10 mouse cellular contexts compared by ENCODE assay signal in genomic region chr13:21924734-21925335, GRCm38 (mm10). TPM values are rescaled to one million over a fixed set of nuclear protein-coding genes. Genes with fewer than 3 reads are reported as not detected.
DNase-seq lines count a peak whose midpoint lies in the region; ATAC-seq and TF ChIP-seq lines count a peak whose summit lies in the region.
"Had no signal": no experiment of that assay in that cellular context is flagged by ENCODE, and none has a peak within 500 bp of the region (broad histone marks: within the 10 kb centered on the region; RNA-seq: fewer than 3 reads in every experiment).

No protein-coding gene starts in this region.

- H3K36me3 ChIP-seq in heart, embryonic 15.5 days: no peaks in the 10 kb centered on the region
- no peaks in the 10 kb centered on the region for H3K36me3 ChIP-seq in E14TG2a.4 (ENCODE audit: insufficient read depth, low read length)
- no peaks in the 10 kb centered on the region for H3K36me3 ChIP-seq in embryonic facial prominence, embryonic 11.5 days (replicated peaks; ENCODE audit: control insufficient read depth, insufficient read depth, low read depth, low read length)
- no peaks in the 10 kb centered on the region for H3K36me3 ChIP-seq in liver, embryonic 12.5 days

- peak overlapping the region; percentile 19; the same call in 1 of the 2 replicates for H3K4me2 ChIP-seq in heart, embryonic 15.5 days
- peak overlapping the region; percentile 19; the same call in 1 of the 2 replicates for H3K4me2 ChIP-seq in embryonic facial prominence, embryonic 11.5 days (ENCODE audit: low read depth, low read length)
- peak overlapping the region; percentile 67 for H3K4me2 ChIP-seq in liver, embryonic 12.5 days

- no peak for ATAC-seq in heart, embryonic 15.5 days (replicated peaks; ENCODE audit: insufficient number of reproducible peaks, insufficient read depth, low FRiP score, low read depth)
- ATAC-seq in embryonic facial prominence, embryonic 11.5 days (replicated peaks; ENCODE audit: insufficient number of reproducible peaks, low FRiP score, low TSS enrichment, low read depth): no peak
- peak; percentile 62 for ATAC-seq in liver, embryonic 12.5 days
- no peak for ATAC-seq in frontal cortex, adult (ENCODE audit: low TSS enrichment)
- ATAC-seq: lung, postnatal 0 days had no signal

- no peaks in the 10 kb centered on the region for H3K9me3 ChIP-seq in heart, embryonic 15.5 days (replicated peaks)
- H3K9me3 ChIP-seq in E14TG2a.4 (ENCODE audit: low read length): no peaks in the 10 kb centered on the region
- no peaks in the 10 kb centered on the region for H3K9me3 ChIP-seq in embryonic facial prominence, embryonic 11.5 days (replicated peaks; ENCODE audit: control insufficient read depth, low read length)
- H3K9me3 ChIP-seq in liver, embryonic 12.5 days (replicated peaks): no peaks in the 10 kb centered on the region

- no peak for DNase-seq in heart, postnatal 4 days
- peak; percentile 68 for DNase-seq in embryonic facial prominence, embryonic 11.5 days (ENCODE audit: low spot score)
- DNase-seq in layer of hippocampus, adult 11-12 months (ENCODE audit: low spot score): no peak
- no peak for DNase-seq in frontal cortex, postnatal 10 days (ENCODE audit: low spot score in 2 of 2)
- DNase-seq: right cerebral cortex, postnatal 14 days had no signal

- H3K27me3 ChIP-seq in heart, embryonic 15.5 days: no peaks in the 10 kb centered on the region
- H3K27me3 ChIP-seq in E14TG2a.4 (ENCODE audit: insufficient read depth, low read length): no peaks in the 10 kb centered on the region
- no peaks in the 10 kb centered on the region for H3K27me3 ChIP-seq in embryonic facial prominence, embryonic 11.5 days (ENCODE audit: control insufficient read depth, insufficient read depth, low read length)
- 0 out of 2 replicates have a peak, but pooled peaks cover 3% of the 10 kb centered on the region for H3K27me3 ChIP-seq in liver, embryonic 12.5 days (replicated peaks)

- H3K9ac ChIP-seq in heart, embryonic 15.5 days: no peak overlapping the region
- H3K9ac ChIP-seq in embryonic facial prominence, embryonic 11.5 days (replicated peaks; ENCODE audit: low read length): no peak overlapping the region
- H3K9ac ChIP-seq in liver, embryonic 12.5 days: peak overlapping the region; percentile 56

- 13% methylated on average over 21 of the region's 21 CpGs for WGBS in heart, embryonic 15.5 days
- WGBS in embryonic facial prominence, embryonic 11.5 days: 3% methylated on average over 21 of the region's 21 CpGs
- 1% methylated on average over 21 of the region's 21 CpGs for WGBS in liver, embryonic 12.5 days (ENCODE audit: insufficient replicate concordance)

- H3K4me3 ChIP-seq in heart, embryonic 15.5 days: peak overlapping the region; percentile 13; the same call in 1 of the 2 replicates
- H3K4me3 ChIP-seq in E14TG2a.4 (replicated peaks; ENCODE audit: low read length): peak overlapping the region; percentile 83
- 0 out of 2 replicates have a peak overlapping the region, but pooled peaks have one; percentile 11 for H3K4me3 ChIP-seq in embryonic facial prominence, embryonic 11.5 days (ENCODE audit: low read depth, low read length)
- peak overlapping the region; percentile 52 for H3K4me3 ChIP-seq in liver, embryonic 12.5 days

- 0 out of 2 replicates have a peak, but pooled peaks cover 2% of the 10 kb centered on the region for H3K4me1 ChIP-seq in heart, embryonic 15.5 days (replicated peaks)
- H3K4me1 ChIP-seq in E14TG2a.4 (replicated peaks; ENCODE audit: low read depth, low read length): peaks cover 38% of the 10 kb centered on the region
- no peaks in the 10 kb centered on the region for H3K4me1 ChIP-seq in embryonic facial prominence, embryonic 11.5 days (ENCODE audit: control insufficient read depth, insufficient read depth, low read length)
- H3K4me1 ChIP-seq in liver, embryonic 12.5 days: peaks cover 35% of the 10 kb centered on the region

- TF ChIP-seq CTCF in E14TG2a.4 (conservative IDR thresholded peaks at IDR 0.05; ENCODE audit: low read length): no peak

- no peak overlapping the region for H3K27ac ChIP-seq in heart, embryonic 15.5 days
- no peak overlapping the region for H3K27ac ChIP-seq in embryonic facial prominence, embryonic 11.5 days (replicated peaks; ENCODE audit: low read depth, low read length)
- no peak overlapping the region for H3K27ac ChIP-seq in liver, embryonic 12.5 days

RNA-seq across cellular contexts. Expression of gene Zfp184, which starts 20.1 kb away (rescaled TPM):
- polyA plus RNA-seq in heart, embryonic 15.5 days (2015; fragmentation: Nextera tagmentation; extraction: Ambion mirVana): 3.8 and 5.1 TPM in 2 replicates
- total RNA-seq in heart, postnatal 4 days (2021): 1 to 10 TPM; 3.9 TPM
- 28.2 and 30.4 TPM in 2 replicates for polyA plus RNA-seq in embryonic facial prominence, embryonic 11.5 days (2014; fragmentation: Nextera tagmentation; extraction: Ambion mirVana)
- polyA plus RNA-seq in liver, embryonic 12.5 days (2016; fragmentation: Nextera tagmentation; extraction: Ambion mirVana): 1.9 and 2.5 TPM in 2 replicates

RNA-seq across cellular contexts. Expression of gene Pom121l2, which starts 56.2 kb away (rescaled TPM):
- polyA plus RNA-seq in heart, embryonic 15.5 days (2015; fragmentation: Nextera tagmentation; extraction: Ambion mirVana): not detected in 2 replicates
- not detected for total RNA-seq in heart, postnatal 4 days (2021)
- 0.24 TPM in 1 of 2 replicates, not detected in the other for polyA plus RNA-seq in embryonic facial prominence, embryonic 11.5 days (2014; fragmentation: Nextera tagmentation; extraction: Ambion mirVana)
- polyA plus RNA-seq in liver, embryonic 12.5 days (2016; fragmentation: Nextera tagmentation; extraction: Ambion mirVana): not detected in 2 replicates
- polyA plus RNA-seq: lung, postnatal 0 days had no signal

Comparison
In these comparisons a context has a peak if more than half of its experiments do, and no peak if none do; other contexts are left out.
1. H3K4me3 ChIP-seq: peak in every context shown above with its lines; median percentile 83 in E14TG2a.4; 52 in liver, embryonic 12.5 days; 13 in heart, embryonic 15.5 days; 11 in embryonic facial prominence, embryonic 11.5 days.